Mouse (Mus musculus): Measurements from ENCODE around the gene 4930447F04Rik. TPM values are rescaled to one million over a fixed set of nuclear protein-coding genes. Genes with fewer than 3 reads are reported as not detected.

Gene 4930447F04Rik
- not detected in 2 replicates for polyA plus RNA-seq (2012; rRNA removed)

DNA sequence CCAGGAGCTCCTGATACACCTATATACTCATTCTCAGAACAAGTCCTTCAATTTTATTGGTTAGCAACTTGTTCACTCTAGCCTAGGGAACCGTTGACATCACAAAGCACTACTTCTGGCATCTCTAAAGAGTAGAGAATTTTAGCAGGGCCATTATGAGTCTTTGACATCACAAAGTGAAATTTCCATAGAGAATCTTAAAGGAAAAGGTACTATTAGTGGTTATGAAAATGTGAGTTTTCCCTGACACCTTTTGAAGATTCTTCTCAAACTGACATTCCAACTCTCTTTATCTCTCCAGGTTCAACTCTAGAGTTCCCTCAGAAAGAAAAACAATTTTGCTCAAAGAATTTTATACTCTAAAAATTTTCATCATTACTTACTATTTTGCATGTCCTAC is at the start of gene 4930447F04Rik:
TSS of gene 4930447F04Rik (minus strand) at position 101 of the 400 bp plus-strand sequence.

All from colon, adult 2 months (tissue).